Mouse (Mus musculus) neural tube, embryonic 12.5 days (tissue): ENCODE results near the gene Raver1. TPM values are rescaled to one million over a fixed set of nuclear protein-coding genes. Genes with fewer than 3 reads are reported as not detected.

Source experiments
- ATAC-seq: fragments of 200-750 bp; cut with Nextera tagmentation; 2 replicates; pipeline ENCODE4 v1.8.0; 2017; ENCODE audit warnings: low read depth, mild to moderate bottlenecking, moderate TSS enrichment, moderate library complexity; ENCODE audit not compliant: low FRiP score
- H3K27ac ChIP-seq: fragments of 300-500 bp; sonication (generic); 2 replicates; pipeline ENCODE4 v1.5.1; 2016
- H3K27me3 ChIP-seq: fragments of 300-500 bp; sonication (generic); replicated peaks from 2 replicates; pipeline ENCODE4 v1.6.1; 2016; ENCODE audit warnings: mild to moderate bottlenecking
- H3K36me3 ChIP-seq: fragments of 300-500 bp; sonication (generic); 2 replicates; pipeline ENCODE4 v1.6.1; 2016; ENCODE audit warnings: mild to moderate bottlenecking
- H3K4me1 ChIP-seq: fragments of 300-500 bp; sonication (generic); 2 replicates; pipeline ENCODE4 v1.6.1; 2016
- H3K4me2 ChIP-seq: fragments of 300-500 bp; sonication (generic); replicated peaks from 2 replicates; pipeline ENCODE4 v1.6.1; 2016; ENCODE audit warnings: mild to moderate bottlenecking
- H3K4me3 ChIP-seq: fragments of 300-500 bp; sonication (generic); 2 replicates; pipeline ENCODE4 v1.5.1; 2016
- H3K9ac ChIP-seq: fragments of 300-500 bp; sonication (generic); 2 replicates; pipeline ENCODE4 v1.6.1; 2016; ENCODE audit warnings: mild to moderate bottlenecking
- H3K9me3 ChIP-seq: fragments of 300-500 bp; sonication (generic); 2 replicates; pipeline ENCODE4 v1.6.1; 2016; ENCODE audit warnings: mild to moderate bottlenecking
- WGBS: fragments of 180-500 bp; shearing (Covaris S2); methylation state at CpG from one replicate; pipeline ENCODE4 v1.1.7; 2016; 5-methylcytosine and 5-hydroxymethylcytosine counted together
- polyA plus RNA-seq: library from polyadenylated mRNA; unstranded; fragments of >200 nt; fragmentation: Nextera tagmentation; extraction: Ambion mirVana; gene quantifications from 2 replicates; pipeline ENCODE4 v1.2.1, GENCODE M21; 2016

Gene Raver1
- polyA plus RNA-seq, 1 experiment from 2014 or later: 63.4 TPM

- Histone ChIP-seq H3K9ac (no peak overlapping the region), H3K27me3 (no peaks in the 10 kb centered on the region), H3K9me3 (no peaks in the 10 kb centered on the region), H3K4me2 (no peak overlapping the region), H3K36me3 (peaks cover 36% of the 10 kb centered on the region), H3K4me3 (no peak overlapping the region), H3K27ac (no peak overlapping the region), H3K4me1 (peaks cover 4% of the 10 kb centered on the region)
- no peak for ATAC-seq
- WGBS: 91% methylated on average over 9 of the region's 9 CpGs
Measured at GRCm38 (mm10) chr9:21125502-21126258, 33.9 kb upstream of the Raver1 start.

GRCm38 (mm10) chr9:21124837-21125236 lies 33.0 kb upstream of the Raver1 start:
- H3K4me3 ChIP-seq: no peak overlapping the region
- ATAC-seq: no peak
- no peak overlapping the region for H3K4me2 ChIP-seq
- H3K9ac ChIP-seq: no peak overlapping the region
- H3K9me3 ChIP-seq: no peaks in the 10 kb centered on the region
- WGBS: 86% methylated on average over 5 of the region's 5 CpGs
- H3K4me1 ChIP-seq: no peaks in the 10 kb centered on the region; the same call in 1 of the 2 replicates
- no peak overlapping the region for H3K27ac ChIP-seq
- no peaks in the 10 kb centered on the region for H3K27me3 ChIP-seq
- peaks cover 44% of the 10 kb centered on the region for H3K36me3 ChIP-seq

GRCm38 (mm10) chr9:21121483-21121882 lies 29.7 kb upstream of the Raver1 start:
- H3K4me3 ChIP-seq: no peak overlapping the region
- H3K9ac ChIP-seq: 0 out of 2 replicates have a peak overlapping the region, but pooled peaks have one; percentile 17
- H3K36me3 ChIP-seq: peaks cover 37% of the 10 kb centered on the region
- ATAC-seq: no peak
- no peaks in the 10 kb centered on the region for H3K27me3 ChIP-seq
- no peaks in the 10 kb centered on the region for H3K9me3 ChIP-seq
- no peaks in the 10 kb centered on the region for H3K4me1 ChIP-seq
- H3K27ac ChIP-seq: no peak overlapping the region
- 88% methylated on average over 16 of the region's 16 CpGs for WGBS
- no peak overlapping the region for H3K4me2 ChIP-seq

- Histone ChIP-seq H3K27me3 (no peaks in the 10 kb centered on the region), H3K9ac (no peak overlapping the region), H3K9me3 (no peaks in the 10 kb centered on the region), H3K4me3 (no peak overlapping the region), H3K4me1 (no peaks in the 10 kb centered on the region), H3K36me3 (peaks cover 16% of the 10 kb centered on the region), H3K27ac (no peak overlapping the region), H3K4me2 (no peak overlapping the region)
- no peak for ATAC-seq
- 77% methylated on average over 6 of the region's 6 CpGs for WGBS
Measured at GRCm38 (mm10) chr9:21117073-21117472, 25.3 kb upstream of the Raver1 start.

GRCm38 (mm10) chr9:21115105-21115504 lies 23.3 kb upstream of the Raver1 start:
- ATAC-seq: no peak
- Histone ChIP-seq H3K4me3 (no peak overlapping the region), H3K27ac (no peak overlapping the region), H3K27me3 (no peaks in the 10 kb centered on the region), H3K4me1 (no peaks in the 10 kb centered on the region), H3K9ac (no peak overlapping the region), H3K4me2 (no peak overlapping the region), H3K9me3 (no peaks in the 10 kb centered on the region), H3K36me3 (peaks cover 3% of the 10 kb centered on the region)
- WGBS: 89% methylated on average over 8 of the region's 8 CpGs

GRCm38 (mm10) chr9:21114190-21114589 lies 22.4 kb upstream of the Raver1 start:
- H3K4me1 ChIP-seq: no peaks in the 10 kb centered on the region
- no peak overlapping the region for H3K4me3 ChIP-seq
- no peaks in the 10 kb centered on the region; the same call in 1 of the 2 replicates for H3K36me3 ChIP-seq
- H3K27ac ChIP-seq: no peak overlapping the region
- ATAC-seq: no peak
- no peak overlapping the region for H3K4me2 ChIP-seq
- no peak overlapping the region for H3K9ac ChIP-seq
- H3K27me3 ChIP-seq: no peaks in the 10 kb centered on the region
- no peaks in the 10 kb centered on the region for H3K9me3 ChIP-seq
- 94% methylated on average over 7 of the region's 7 CpGs for WGBS

- no peak overlapping the region for H3K27ac ChIP-seq
Measured at GRCm38 (mm10) chr9:21113751-21114150, 21.9 kb upstream of the Raver1 start.

GRCm38 (mm10) chr9:21107607-21108237 lies 15.9 kb upstream of the Raver1 start:
- Histone ChIP-seq H3K4me1 (no peaks in the 10 kb centered on the region), H3K4me2 (no peak overlapping the region), H3K4me3 (no peak overlapping the region), H3K36me3 (0 out of 2 replicates have a peak, but pooled peaks cover 4% of the 10 kb centered on the region), H3K27ac (no peak overlapping the region), H3K9ac (no peak overlapping the region), H3K27me3 (no peaks in the 10 kb centered on the region), H3K9me3 (no peaks in the 10 kb centered on the region)
- ATAC-seq: no peak
- WGBS: 45% methylated on average over 23 of the region's 23 CpGs

More at GRCm38 (mm10) chr9:21113751-21114150, 21.9 kb upstream of the Raver1 start:
- Histone ChIP-seq H3K27me3 (no peaks in the 10 kb centered on the region), H3K4me1 (no peaks in the 10 kb centered on the region), H3K4me3 (no peak overlapping the region), H3K9ac (no peak overlapping the region), H3K4me2 (no peak overlapping the region), H3K9me3 (no peaks in the 10 kb centered on the region), H3K36me3 (no peaks in the 10 kb centered on the region; the same call in 1 of the 2 replicates)
- WGBS: 92% methylated on average over 6 of the region's 6 CpGs
- no peak for ATAC-seq

GRCm38 (mm10) chr9:21105760-21106564 lies 14.2 kb upstream of the Raver1 start:
- 0 out of 2 replicates have a peak, but pooled peaks cover 4% of the 10 kb centered on the region for H3K36me3 ChIP-seq
- no peak overlapping the region for H3K27ac ChIP-seq
- no peak for ATAC-seq
- WGBS: 80% methylated on average over 5 of the region's 5 CpGs
- no peaks in the 10 kb centered on the region for H3K27me3 ChIP-seq
- H3K4me1 ChIP-seq: no peaks in the 10 kb centered on the region
- no peaks in the 10 kb centered on the region for H3K9me3 ChIP-seq
- H3K4me3 ChIP-seq: no peak overlapping the region
- no peak overlapping the region for H3K4me2 ChIP-seq
- H3K9ac ChIP-seq: no peak overlapping the region

- H3K9me3 ChIP-seq: no peaks in the 10 kb centered on the region
- H3K27ac ChIP-seq: no peak overlapping the region
- no peak overlapping the region for H3K4me2 ChIP-seq
- WGBS: 83% methylated on average over 6 of the region's 6 CpGs
- H3K4me1 ChIP-seq: no peaks in the 10 kb centered on the region
- ATAC-seq: no peak
- H3K4me3 ChIP-seq: no peak overlapping the region
- no peak overlapping the region for H3K9ac ChIP-seq
- H3K36me3 ChIP-seq: 0 out of 2 replicates have a peak, but pooled peaks cover 4% of the 10 kb centered on the region
- no peaks in the 10 kb centered on the region for H3K27me3 ChIP-seq
Measured at GRCm38 (mm10) chr9:21104814-21105213, 13.0 kb upstream of the Raver1 start.

GRCm38 (mm10) chr9:21102076-21102475 lies 10.3 kb upstream of the Raver1 start:
- Histone ChIP-seq H3K4me2 (no peak overlapping the region), H3K36me3 (no peaks in the 10 kb centered on the region), H3K27ac (no peak overlapping the region), H3K9me3 (no peaks in the 10 kb centered on the region), H3K27me3 (no peaks in the 10 kb centered on the region), H3K4me1 (no peaks in the 10 kb centered on the region), H3K4me3 (no peak overlapping the region), H3K9ac (no peak overlapping the region)
- no peak for ATAC-seq
- WGBS: 98% methylated on average over 2 of the region's 2 CpGs
